ENCODE assay signal across 8 mouse cellular contexts in the genomic region with DNA sequence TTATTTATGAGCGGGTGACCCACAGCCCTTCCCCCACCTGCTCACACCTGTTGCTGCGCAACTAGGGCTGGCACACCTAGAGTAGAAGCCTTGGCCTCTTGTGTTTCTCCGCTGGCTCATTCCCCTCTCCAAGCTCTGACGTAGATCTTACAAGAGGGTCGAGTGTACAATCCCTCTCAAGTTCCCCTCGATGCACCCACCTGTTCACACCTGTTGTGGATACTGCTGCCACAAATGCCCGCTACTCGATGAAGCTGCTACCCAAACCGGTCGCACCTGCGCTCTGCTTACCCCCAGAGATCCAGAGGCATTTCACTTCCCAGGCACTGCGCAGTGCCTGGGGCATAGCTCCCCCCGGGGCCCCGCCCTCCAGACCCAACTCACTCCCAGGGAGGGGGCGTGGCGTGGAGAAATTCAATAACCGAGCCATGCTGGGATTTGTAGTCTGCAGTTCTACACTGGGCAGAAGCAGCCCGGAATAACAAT. TPM values are rescaled to one million over a fixed set of nuclear protein-coding genes. Genes with fewer than 3 reads are reported as not detected.
DNase-seq lines count a peak whose midpoint lies in the region; ATAC-seq lines count a peak whose summit lies in the region.

No protein-coding gene starts in this region.

- ATAC-seq in embryonic facial prominence, embryonic 12.5 days (ENCODE audit: insufficient number of reproducible peaks, insufficient read depth, low FRiP score, low TSS enrichment) = 0 out of 2 replicates have a peak, but pooled peaks have one; percentile 10
- peak; percentile 35; the same call in 1 of the 2 replicates for ATAC-seq in hindbrain, embryonic 16.5 days
- no peak for ATAC-seq in liver, embryonic 11.5 days (replicated peaks; ENCODE audit: low FRiP score)
- no peak for ATAC-seq in neural tube, embryonic 13.5 days (ENCODE audit: low read depth)
- no peak for ATAC-seq in activated CD4-positive, CD25-positive, alpha-beta regulatory T cell, adult 4 months

- no peaks in the 10 kb centered on the region for H3K27me3 ChIP-seq in embryonic facial prominence, embryonic 12.5 days
- H3K27me3 ChIP-seq in hindbrain, embryonic 16.5 days (replicated peaks; ENCODE audit: control insufficient read depth, insufficient read depth, low read length) = no peaks in the 10 kb centered on the region
- no peaks in the 10 kb centered on the region for H3K27me3 ChIP-seq in liver, embryonic 11.5 days (replicated peaks; ENCODE audit: control insufficient read depth, insufficient read depth, low read length)
- no peaks in the 10 kb centered on the region for H3K27me3 ChIP-seq in neural tube, embryonic 13.5 days

- peak overlapping the region; percentile 37 for H3K4me2 ChIP-seq in embryonic facial prominence, embryonic 12.5 days (replicated peaks)
- peak overlapping the region; percentile 41 for H3K4me2 ChIP-seq in hindbrain, embryonic 16.5 days (ENCODE audit: low read length)
- peak overlapping the region; percentile 41 for H3K4me2 ChIP-seq in liver, embryonic 11.5 days
- H3K4me2 ChIP-seq in neural tube, embryonic 13.5 days = peak overlapping the region; percentile 39

- H3K36me3 ChIP-seq in embryonic facial prominence, embryonic 12.5 days = no peaks in the 10 kb centered on the region
- H3K36me3 ChIP-seq in hindbrain, embryonic 16.5 days (ENCODE audit: control insufficient read depth, insufficient read depth, low read length) = no peaks in the 10 kb centered on the region
- no peaks in the 10 kb centered on the region for H3K36me3 ChIP-seq in liver, embryonic 11.5 days (ENCODE audit: control insufficient read depth, insufficient read depth, low read length)
- no peaks in the 10 kb centered on the region for H3K36me3 ChIP-seq in neural tube, embryonic 13.5 days

- no peak overlapping the region for H3K9ac ChIP-seq in embryonic facial prominence, embryonic 12.5 days
- no peak overlapping the region for H3K9ac ChIP-seq in hindbrain, embryonic 16.5 days (ENCODE audit: low read depth, low read length)
- no peak overlapping the region for H3K9ac ChIP-seq in liver, embryonic 11.5 days (ENCODE audit: low read depth, low read length)
- no peak overlapping the region for H3K9ac ChIP-seq in neural tube, embryonic 13.5 days

- H3K27ac ChIP-seq in embryonic facial prominence, embryonic 12.5 days = no peak overlapping the region
- H3K27ac ChIP-seq in hindbrain, embryonic 16.5 days (ENCODE audit: low read depth, low read length) = no peak overlapping the region
- no peak overlapping the region for H3K27ac ChIP-seq in liver, embryonic 11.5 days (ENCODE audit: low read depth, low read length)
- no peak overlapping the region for H3K27ac ChIP-seq in neural tube, embryonic 13.5 days (replicated peaks)

- peaks cover 26% of the 10 kb centered on the region; the same call in 1 of the 2 replicates for H3K4me1 ChIP-seq in embryonic facial prominence, embryonic 12.5 days
- peaks cover 3% of the 10 kb centered on the region for H3K4me1 ChIP-seq in hindbrain, embryonic 16.5 days (ENCODE audit: control insufficient read depth, insufficient read depth, low read depth, low read length)
- H3K4me1 ChIP-seq in liver, embryonic 11.5 days (replicated peaks; ENCODE audit: control insufficient read depth, insufficient read depth, low read length) = peaks cover 4% of the 10 kb centered on the region; the same call in 1 of the 2 replicates
- H3K4me1 ChIP-seq in neural tube, embryonic 13.5 days (replicated peaks) = peaks cover 37% of the 10 kb centered on the region

- no peaks in the 10 kb centered on the region for H3K9me3 ChIP-seq in embryonic facial prominence, embryonic 12.5 days
- no peaks in the 10 kb centered on the region for H3K9me3 ChIP-seq in hindbrain, embryonic 16.5 days (ENCODE audit: control insufficient read depth, low read length)
- H3K9me3 ChIP-seq in liver, embryonic 11.5 days (ENCODE audit: control insufficient read depth, low read length) = no peaks in the 10 kb centered on the region
- H3K9me3 ChIP-seq in neural tube, embryonic 13.5 days = no peaks in the 10 kb centered on the region

- peak; percentile 45 for DNase-seq in ovary, postnatal 36 days (ENCODE audit: low spot score)
- DNase-seq in ovary, postnatal 10 days (ENCODE audit: low spot score) = no peak
- DNase-seq in liver, embryonic 11.5 days (ENCODE audit: low spot score) = peak; percentile 51
- DNase-seq in urinary bladder, postnatal 10 days (ENCODE audit: low spot score) = no peak

- WGBS in embryonic facial prominence, embryonic 12.5 days = 25% methylated on average over 18 of the region's 18 CpGs
- 36% methylated on average over 18 of the region's 18 CpGs for WGBS in hindbrain, embryonic 16.5 days
- 37% methylated on average over 18 of the region's 18 CpGs for WGBS in liver, embryonic 11.5 days
- WGBS in neural tube, embryonic 13.5 days = 34% methylated on average over 18 of the region's 18 CpGs

- H3K4me3 ChIP-seq in embryonic facial prominence, embryonic 12.5 days = peak overlapping the region; percentile 15; the same call in 1 of the 2 replicates
- H3K4me3 ChIP-seq in hindbrain, embryonic 16.5 days (ENCODE audit: low read length) = 0 out of 2 replicates have a peak overlapping the region, but pooled peaks have one; percentile 21
- no peak overlapping the region for H3K4me3 ChIP-seq in liver, embryonic 11.5 days (ENCODE audit: low read depth, low read length)
- H3K4me3 ChIP-seq in neural tube, embryonic 13.5 days = peak overlapping the region; percentile 17

RNA-seq across cellular contexts. Expression of a gene that starts 4.1 kb away (rescaled TPM):
- polyA plus RNA-seq in embryonic facial prominence, embryonic 12.5 days (2016; fragmentation: Nextera tagmentation; extraction: Ambion mirVana) = 5.8 and 8.3 TPM in 2 replicates
- polyA plus RNA-seq in hindbrain, embryonic 16.5 days (2015; fragmentation: Nextera tagmentation; extraction: Ambion mirVana) = 24.8 and 28.9 TPM in 2 replicates
- polyA plus RNA-seq in liver, embryonic 11.5 days (2014; fragmentation: Nextera tagmentation; extraction: Ambion mirVana) = 1.1 and 2.0 TPM in 2 replicates
- polyA plus RNA-seq in neural tube, embryonic 13.5 days (2015; fragmentation: Nextera tagmentation; extraction: Ambion mirVana) = 25.8 and 26.9 TPM in 2 replicates
- polyA plus RNA-seq in activated CD4-positive, CD25-positive, alpha-beta regulatory T cell, adult 4 months (2017; shearing (Covaris generic)) = under 1 TPM in 1 of 2 experiments, not detected in 1; 0.34 TPM

RNA-seq across cellular contexts. Expression of a gene that starts 48.3 kb away (rescaled TPM):
- 51.8 and 53.4 TPM in 2 replicates for polyA plus RNA-seq in embryonic facial prominence, embryonic 12.5 days (2016; fragmentation: Nextera tagmentation; extraction: Ambion mirVana)
- 102 and 103 TPM in 2 replicates for polyA plus RNA-seq in hindbrain, embryonic 16.5 days (2015; fragmentation: Nextera tagmentation; extraction: Ambion mirVana)
- polyA plus RNA-seq in liver, embryonic 11.5 days (2014; fragmentation: Nextera tagmentation; extraction: Ambion mirVana) = 16.2 and 18.8 TPM in 2 replicates
- polyA plus RNA-seq in neural tube, embryonic 13.5 days (2015; fragmentation: Nextera tagmentation; extraction: Ambion mirVana) = 90.4 and 97.8 TPM in 2 replicates
- polyA plus RNA-seq in activated CD4-positive, CD25-positive, alpha-beta regulatory T cell, adult 4 months (2017; shearing (Covaris generic)) = 10 to 100 TPM; 17.3 to 18.0 TPM

RNA-seq across cellular contexts. Expression of a gene that starts 50.0 kb away (rescaled TPM):
- 64.3 and 67.4 TPM in 2 replicates for polyA plus RNA-seq in embryonic facial prominence, embryonic 12.5 days (2016; fragmentation: Nextera tagmentation; extraction: Ambion mirVana)
- polyA plus RNA-seq in hindbrain, embryonic 16.5 days (2015; fragmentation: Nextera tagmentation; extraction: Ambion mirVana) = 85.2 and 90.5 TPM in 2 replicates
- polyA plus RNA-seq in liver, embryonic 11.5 days (2014; fragmentation: Nextera tagmentation; extraction: Ambion mirVana) = 78.9 and 81.2 TPM in 2 replicates
- 79.0 and 85.6 TPM in 2 replicates for polyA plus RNA-seq in neural tube, embryonic 13.5 days (2015; fragmentation: Nextera tagmentation; extraction: Ambion mirVana)
- polyA plus RNA-seq in activated CD4-positive, CD25-positive, alpha-beta regulatory T cell, adult 4 months (2017; shearing (Covaris generic)) = 10 to 100 TPM; 60.1 to 76.0 TPM

RNA-seq across cellular contexts. Expression of a gene that starts 50.9 kb away (rescaled TPM):
- 121 and 126 TPM in 2 replicates for polyA plus RNA-seq in embryonic facial prominence, embryonic 12.5 days (2016; fragmentation: Nextera tagmentation; extraction: Ambion mirVana)
- polyA plus RNA-seq in hindbrain, embryonic 16.5 days (2015; fragmentation: Nextera tagmentation; extraction: Ambion mirVana) = 276 and 294 TPM in 2 replicates
- 81.6 and 85.7 TPM in 2 replicates for polyA plus RNA-seq in liver, embryonic 11.5 days (2014; fragmentation: Nextera tagmentation; extraction: Ambion mirVana)
- 245 and 256 TPM in 2 replicates for polyA plus RNA-seq in neural tube, embryonic 13.5 days (2015; fragmentation: Nextera tagmentation; extraction: Ambion mirVana)
- 10 to 100 TPM in 1 of 2 experiments, 1 to 10 TPM in 1; 8.7 to 12.6 TPM for polyA plus RNA-seq in activated CD4-positive, CD25-positive, alpha-beta regulatory T cell, adult 4 months (2017; shearing (Covaris generic))

Comparison
In these comparisons a context has a peak if more than half of its experiments do, and no peak if none do; other contexts are left out.
1. DNase-seq: peak in ovary, postnatal 36 days (single experiment) and liver, embryonic 11.5 days (single experiment); none in ovary, postnatal 10 days (single experiment) and urinary bladder, postnatal 10 days (single experiment).
2. ATAC-seq: peak in embryonic facial prominence, embryonic 12.5 days (single experiment) and hindbrain, embryonic 16.5 days (single experiment); none in liver, embryonic 11.5 days (single experiment), neural tube, embryonic 13.5 days (single experiment) and activated CD4-positive, CD25-positive, alpha-beta regulatory T cell, adult 4 months (single experiment).
3. Peak in every context shown above with its lines, with median percentiles within 50 percentile points of each other: H3K4me2 ChIP-seq.